Comparison of ENCODE assay signal across 8 mouse cellular contexts in the genomic region with DNA sequence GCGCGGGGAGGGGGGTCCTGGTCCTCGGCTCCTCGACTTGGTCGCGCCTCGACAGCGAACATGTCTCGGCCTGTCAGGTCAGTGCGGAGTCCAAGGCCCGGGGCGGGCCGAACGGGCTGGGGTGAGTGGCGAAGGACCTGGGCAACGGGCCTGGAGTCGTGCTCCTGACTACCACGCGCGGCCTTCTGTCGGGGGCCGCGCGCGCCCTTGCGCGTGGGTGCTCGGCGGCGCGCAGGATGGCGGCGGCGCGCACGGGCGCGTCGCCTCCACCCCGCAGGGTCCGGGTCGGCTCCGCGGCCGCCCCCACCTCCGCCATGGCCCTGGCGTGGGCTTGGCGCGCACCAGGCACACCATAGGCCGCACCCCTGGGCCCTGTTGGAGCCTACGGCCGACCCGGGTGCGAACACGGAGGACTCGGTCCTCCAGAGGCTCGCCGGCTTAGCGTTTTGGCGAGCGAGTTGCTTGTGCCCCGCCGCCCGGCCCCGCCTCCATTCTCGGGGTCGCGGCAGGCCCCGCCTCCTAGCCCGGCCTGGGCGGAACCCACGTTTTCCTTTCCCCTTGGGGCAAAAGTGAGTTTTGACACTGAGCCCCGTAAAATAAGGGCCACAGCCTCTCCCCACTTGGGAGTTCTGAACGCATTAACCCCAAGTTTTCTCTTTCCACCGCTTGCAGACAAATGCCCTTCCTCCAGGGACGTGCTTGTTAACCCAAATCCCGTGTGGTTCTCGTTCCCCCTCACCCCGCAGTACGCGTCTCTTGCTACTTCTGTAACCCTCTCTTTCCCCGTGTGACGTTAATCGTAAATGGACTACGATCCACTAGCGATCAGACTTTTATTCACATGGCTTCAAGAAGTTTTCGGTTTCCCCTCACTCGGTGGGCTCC. TPM values are rescaled to one million over a fixed set of nuclear protein-coding genes. Genes with fewer than 3 reads are reported as not detected.
DNase-seq lines count a peak whose midpoint lies in the region; ATAC-seq and TF ChIP-seq lines count a peak whose summit lies in the region.

No protein-coding gene starts in this region.

- peak; percentile 81 for DNase-seq in G1E (ENCODE audit: low spot score)
- peak; percentile 78 for DNase-seq in cerebellum, adult 11-12 months
- DNase-seq in heart, postnatal 36 days: peak; percentile 85 to 90
- DNase-seq in layer of hippocampus, adult 18-20 months (ENCODE audit: low spot score in 2 of 2): peak; percentile 48 to 65
- DNase-seq in lung, embryonic 14.5 days: peak; percentile 87
- peak; percentile 84 for DNase-seq in testis, postnatal 14 days (ENCODE audit: low spot score)

- no peaks in the 10 kb centered on the region for H3K9me3 ChIP-seq in G1E (replicated peaks)
- no peaks in the 10 kb centered on the region for H3K9me3 ChIP-seq in forebrain, embryonic 16.5 days (ENCODE audit: control insufficient read depth, low read length)
- H3K9me3 ChIP-seq in lung, embryonic 14.5 days (ENCODE audit: low read depth, low read length): no peaks in the 10 kb centered on the region

- ATAC-seq in G1E (ENCODE audit: extremely low read depth, insufficient number of reproducible peaks, low FRiP score, poor library complexity, severe bottlenecking): no peak
- peak; percentile 67 for ATAC-seq in forebrain, embryonic 16.5 days
- peak; percentile 87 for ATAC-seq in lung, embryonic 14.5 days (ENCODE audit: insufficient read depth)
- ATAC-seq in neutrophil, adult 5-6 weeks (ENCODE audit: extremely low read depth, insufficient number of reproducible peaks, low FRiP score, poor library complexity, severe bottlenecking): peak; percentile 50

- peak overlapping the region; percentile 99 for H3K27ac ChIP-seq in forebrain, embryonic 16.5 days (ENCODE audit: low read length)
- peak overlapping the region; percentile 99 for H3K27ac ChIP-seq in lung, embryonic 14.5 days (ENCODE audit: low read depth)

- peak overlapping the region; percentile 94 for H3K9ac ChIP-seq in forebrain, embryonic 16.5 days (replicated peaks; ENCODE audit: low read depth, low read length)
- peak overlapping the region; percentile 99 for H3K9ac ChIP-seq in lung, embryonic 14.5 days

- intact Hi-C loops in heart, postnatal 36 days (cut with DNase I): loop anchor here (2.0 kb wide), 2 partner anchors 44 to 82 kb away; a partner anchor contains a TSS

- H3K27me3 ChIP-seq in G1E (ENCODE audit: insufficient read depth, low read length): peaks cover 9% of the 10 kb centered on the region
- H3K27me3 ChIP-seq in forebrain, embryonic 16.5 days (replicated peaks; ENCODE audit: control insufficient read depth, insufficient read depth, low read length): peaks cover 13% of the 10 kb centered on the region
- no peaks in the 10 kb centered on the region for H3K27me3 ChIP-seq in lung, embryonic 14.5 days (ENCODE audit: insufficient read depth, low read length)

- H3K4me2 ChIP-seq in forebrain, embryonic 16.5 days (ENCODE audit: low read length): peak overlapping the region; percentile 79
- H3K4me2 ChIP-seq in lung, embryonic 14.5 days: peak overlapping the region; percentile 73

- peaks cover 36% of the 10 kb centered on the region for H3K36me3 ChIP-seq in G1E (replicated peaks)
- H3K36me3 ChIP-seq in forebrain, embryonic 16.5 days (ENCODE audit: control insufficient read depth, insufficient read depth): no peaks in the 10 kb centered on the region
- H3K36me3 ChIP-seq in lung, embryonic 14.5 days (ENCODE audit: insufficient read depth): peaks cover 15% of the 10 kb centered on the region

- H3K4me3 ChIP-seq in G1E (ENCODE audit: low read depth, low read length): peak overlapping the region; percentile 94
- H3K4me3 ChIP-seq in forebrain, embryonic 16.5 days (replicated peaks; ENCODE audit: low read length): peak overlapping the region; percentile 96
- H3K4me3 ChIP-seq in lung, embryonic 14.5 days (ENCODE audit: low read depth, low read length): peak overlapping the region; percentile 94

- under 1% methylated on average over 80 of the region's 88 CpGs for WGBS in forebrain, embryonic 16.5 days
- under 1% methylated on average over 88 of the region's 88 CpGs for WGBS in lung, embryonic 14.5 days

- peaks cover 44% of the 10 kb centered on the region for H3K4me1 ChIP-seq in G1E (ENCODE audit: insufficient read depth, low read depth, low read length)
- peaks cover 16% of the 10 kb centered on the region for H3K4me1 ChIP-seq in forebrain, embryonic 16.5 days (replicated peaks; ENCODE audit: control insufficient read depth, insufficient read depth, low read length)
- peaks cover 7% of the 10 kb centered on the region for H3K4me1 ChIP-seq in lung, embryonic 14.5 days (ENCODE audit: insufficient read depth)

- no peak for TF ChIP-seq CTCF in G1E (IDR thresholded peaks at IDR 0.05; ENCODE audit: low read depth, low read length)
- no peak for TF ChIP-seq CTCF in lung, embryonic 14.5 days (IDR thresholded peaks at IDR 0.05; ENCODE audit: low read depth)

RNA-seq across cellular contexts. Expression of a gene that starts 0.6 kb away (rescaled TPM):
- total RNA-seq in G1E (2014; fragmentation: Nextera tagmentation) (376 and 404 TPM in 2 replicates), G1E (2017) (405 and 507 TPM in 2 replicates)
- polyA plus RNA-seq in G1E (2012): 35.2 and 38.1 TPM in 2 replicates
- 59.4 and 66.7 TPM in 2 replicates for polyA plus RNA-seq in forebrain, embryonic 16.5 days (2015; fragmentation: Nextera tagmentation; extraction: Ambion mirVana)
- 10 to 100 TPM; 52.1 to 58.6 TPM for total RNA-seq in heart, postnatal 36 days (2021)
- total RNA-seq in layer of hippocampus, adult 18-20 months (2021): 100 to 1,000 TPM; 158 to 166 TPM
- 64.9 and 66.1 TPM in 2 replicates for polyA plus RNA-seq in lung, embryonic 14.5 days (2014; fragmentation: Nextera tagmentation; extraction: Ambion mirVana)
- 67.6 and 84.8 TPM in 2 replicates for total RNA-seq in neutrophil, adult 5-6 weeks (2017)

RNA-seq across cellular contexts. Expression of a gene that starts 43.9 kb away (rescaled TPM):
- total RNA-seq in G1E (2014; fragmentation: Nextera tagmentation): not detected in 2 replicates
- 0.58 TPM in 1 of 2 replicates, not detected in the other for total RNA-seq in G1E (2017)
- not detected in 2 replicates for polyA plus RNA-seq in G1E (2012)
- 8.8 and 9.0 TPM in 2 replicates for polyA plus RNA-seq in forebrain, embryonic 16.5 days (2015; fragmentation: Nextera tagmentation; extraction: Ambion mirVana)
- 10 to 100 TPM; 11.7 to 13.9 TPM for total RNA-seq in heart, postnatal 36 days (2021)
- 1 to 10 TPM; 6.8 to 8.7 TPM for total RNA-seq in layer of hippocampus, adult 18-20 months (2021)
- polyA plus RNA-seq in lung, embryonic 14.5 days (2014; fragmentation: Nextera tagmentation; extraction: Ambion mirVana): 13.8 and 14.6 TPM in 2 replicates
- 19.1 and 24.7 TPM in 2 replicates for total RNA-seq in neutrophil, adult 5-6 weeks (2017)

RNA-seq across cellular contexts. Expression of a gene that starts 51.9 kb away (rescaled TPM):
- total RNA-seq in G1E (2014; fragmentation: Nextera tagmentation) (36.9 and 48.1 TPM in 2 replicates), G1E (2017) (51.4 and 56.6 TPM in 2 replicates)
- polyA plus RNA-seq in G1E (2012): 12.3 and 14.4 TPM in 2 replicates
- 2.0 and 2.1 TPM in 2 replicates for polyA plus RNA-seq in forebrain, embryonic 16.5 days (2015; fragmentation: Nextera tagmentation; extraction: Ambion mirVana)
- 1 to 10 TPM; 4.2 to 4.3 TPM for total RNA-seq in heart, postnatal 36 days (2021)
- total RNA-seq in layer of hippocampus, adult 18-20 months (2021): under 1 TPM; 0.72 to 0.89 TPM
- 1.8 and 2.2 TPM in 2 replicates for polyA plus RNA-seq in lung, embryonic 14.5 days (2014; fragmentation: Nextera tagmentation; extraction: Ambion mirVana)
- total RNA-seq in neutrophil, adult 5-6 weeks (2017): not detected in 2 replicates

Comparison
In these comparisons a context has a peak if more than half of its experiments do, and no peak if none do; other contexts are left out.
1. RNA of a gene that starts 43.9 kb away (total RNA-seq): 19.1 to 24.7 TPM in neutrophil, adult 5-6 weeks, 11.7 to 13.9 TPM in heart, postnatal 36 days and 6.8 to 8.7 TPM in layer of hippocampus, adult 18-20 months; 0.58 TPM in G1E; every median in the first group is over 4 times any median in the second.
2. RNA of a gene that starts 51.9 kb away (total RNA-seq): 36.9 to 56.6 TPM in G1E; 4.2 to 4.3 TPM in heart, postnatal 36 days, 0.72 to 0.89 TPM in layer of hippocampus, adult 18-20 months and not detected in neutrophil, adult 5-6 weeks; every median in the first group is over 4 times any median in the second.
3. Peak in every context shown above with its lines, with median percentiles within 50 percentile points of each other: DNase-seq and H3K4me3 ChIP-seq.